Mouse (Mus musculus) embryonic fibroblast, embryonic 13.5 days (primary cell): ENCODE data around the gene Tmem231.

ENCODE experiments used
- CTCF ChIP-seq: IDR thresholded peaks from 2 replicates; pipeline ENCODE4 v1.5.1; 2011; ENCODE audit warnings: mild to moderate bottlenecking, control low read depth, low read length, moderate library complexity, borderline replicate concordance; ENCODE audit not compliant: insufficient read depth
- POLR2A ChIP-seq: IDR thresholded peaks from 2 replicates; pipeline ENCODE4 v1.6.1; 2011; ENCODE audit warnings: low read depth, mild to moderate bottlenecking, control low read depth, low read length, moderate library complexity

DNA sequence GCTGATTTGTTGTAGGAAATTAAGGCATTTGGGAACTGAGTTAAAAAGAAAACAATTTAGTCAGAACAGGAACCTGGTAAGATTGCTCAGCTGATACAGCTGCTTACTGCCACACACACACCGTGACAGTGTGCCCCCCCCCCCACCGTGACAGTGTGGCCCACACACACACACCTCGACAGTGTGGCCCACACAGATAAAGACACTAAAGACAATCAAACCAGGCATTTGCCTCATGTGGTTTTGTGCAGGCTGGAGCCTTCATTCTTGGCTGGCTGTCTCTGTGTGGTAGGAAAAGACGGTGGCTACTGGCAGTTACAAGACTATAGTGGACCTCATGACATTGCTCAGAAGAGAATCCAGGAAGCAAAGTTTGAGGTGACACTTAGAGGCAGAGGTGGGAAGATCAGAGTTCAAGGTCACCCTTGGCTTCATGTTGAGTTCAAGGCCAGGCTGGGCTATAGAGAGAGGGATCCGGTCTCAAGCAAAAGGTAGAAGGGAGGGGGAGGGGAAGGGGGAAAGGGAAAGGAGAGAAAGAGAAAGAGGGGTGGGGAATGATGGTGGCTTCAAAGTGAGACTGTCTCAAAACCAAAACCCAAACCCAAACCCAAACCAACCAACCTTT lies 33.7 kb upstream of the Tmem231 start:
- TF ChIP-seq CTCF (no peak), POLR2A (no peak)
